Mouse (Mus musculus): ENCODE results near the gene Ireb2. TPM values are rescaled to one million over a fixed set of nuclear protein-coding genes. Genes with fewer than 3 reads are reported as not detected.

The Ireb2 gene
- polyA plus RNA-seq, 2 experiments, result 38.0 to 39.9 TPM

GRCm38 (mm10) chr9:54856121-54856520 is 7.5 kb upstream of the Ireb2 start:
- DNase-seq (ENCODE audit: low spot score) (no peak), ATAC-seq (ENCODE audit: low FRiP score, low read depth) (no peak)
- no peaks in the 10 kb centered on the region for H3K9me3 ChIP-seq (ENCODE audit: control insufficient read depth, low read length)
- TF ChIP-seq POLR2A (IDR thresholded peaks at IDR 0.05; ENCODE audit: borderline replicate concordance, extremely low read depth, insufficient read depth, insufficient read length), result no peak
- no peaks in the 10 kb centered on the region for H3K36me3 ChIP-seq (ENCODE audit: control insufficient read depth, insufficient read depth, low read length)
- no peak overlapping the region for H3K9ac ChIP-seq (ENCODE audit: low read depth, low read length, severe bottlenecking)
- no peak overlapping the region for H3K4me2 ChIP-seq (replicated peaks; ENCODE audit: low read depth, low read length, severe bottlenecking)
- no peak overlapping the region for H3K4me3 ChIP-seq (replicated peaks; ENCODE audit: low read length)
- H3K4me1 ChIP-seq (ENCODE audit: control insufficient read depth, insufficient read depth, low read length), result no peaks in the 10 kb centered on the region
- H3K27me3 ChIP-seq (ENCODE audit: control insufficient read depth, insufficient read depth, low read length), result no peaks in the 10 kb centered on the region
- H3K27ac ChIP-seq (replicated peaks; ENCODE audit: low read depth, low read length), result no peak overlapping the region
- 85% methylated on average over 6 of the region's 6 CpGs for WGBS

- DNase-seq (ENCODE audit: low spot score), result no peak
- Histone ChIP-seq H3K4me2 (replicated peaks; ENCODE audit: low read depth, low read length, severe bottlenecking) (no peak overlapping the region), H3K36me3 (ENCODE audit: control insufficient read depth, insufficient read depth, low read length) (no peaks in the 10 kb centered on the region), H3K4me3 (replicated peaks; ENCODE audit: low read length) (no peak overlapping the region), H3K9me3 (ENCODE audit: control insufficient read depth, low read length) (no peaks in the 10 kb centered on the region), H3K27ac (replicated peaks; ENCODE audit: low read depth, low read length) (no peak overlapping the region), H3K9ac (ENCODE audit: low read depth, low read length, severe bottlenecking) (no peak overlapping the region), H3K27me3 (ENCODE audit: control insufficient read depth, insufficient read depth, low read length) (no peaks in the 10 kb centered on the region), H3K4me1 (ENCODE audit: control insufficient read depth, insufficient read depth, low read length) (no peaks in the 10 kb centered on the region)
- TF ChIP-seq POLR2A (IDR thresholded peaks at IDR 0.05; ENCODE audit: borderline replicate concordance, extremely low read depth, insufficient read depth, insufficient read length), result no peak
- WGBS, result 21% methylated on average over 3 of the region's 3 CpGs
- no peak for ATAC-seq (ENCODE audit: low FRiP score, low read depth)
Measured at GRCm38 (mm10) chr9:54857474-54857873, 6.1 kb upstream of the Ireb2 start.

GRCm38 (mm10) chr9:54860526-54860925 is 3.1 kb upstream of the Ireb2 start:
- DNase-seq (ENCODE audit: low spot score) (no peak), ATAC-seq (ENCODE audit: low FRiP score, low read depth) (no peak)
- Histone ChIP-seq H3K9ac (ENCODE audit: low read depth, low read length, severe bottlenecking) (no peak overlapping the region), H3K36me3 (ENCODE audit: control insufficient read depth, insufficient read depth, low read length) (peaks cover 4% of the 10 kb centered on the region; the same call in 1 of the 2 replicates), H3K4me3 (replicated peaks; ENCODE audit: low read length) (no peak overlapping the region), H3K27ac (replicated peaks; ENCODE audit: low read depth, low read length) (no peak overlapping the region), H3K27me3 (ENCODE audit: control insufficient read depth, insufficient read depth, low read length) (no peaks in the 10 kb centered on the region), H3K4me2 (replicated peaks; ENCODE audit: low read depth, low read length, severe bottlenecking) (no peak overlapping the region), H3K4me1 (ENCODE audit: control insufficient read depth, insufficient read depth, low read length) (peaks cover 8% of the 10 kb centered on the region; the same call in 1 of the 2 replicates), H3K9me3 (ENCODE audit: control insufficient read depth, low read length) (no peaks in the 10 kb centered on the region)
- no peak for TF ChIP-seq POLR2A (IDR thresholded peaks at IDR 0.05; ENCODE audit: borderline replicate concordance, extremely low read depth, insufficient read depth, insufficient read length)
- 81% methylated on average over 7 of the region's 7 CpGs for WGBS

GRCm38 (mm10) chr9:54878759-54879158 is 15.2 kb downstream of the Ireb2 start:
- no peaks in the 10 kb centered on the region for H3K4me1 ChIP-seq (ENCODE audit: control insufficient read depth, insufficient read depth, low read length)
- no peak overlapping the region for H3K4me3 ChIP-seq (replicated peaks; ENCODE audit: low read length)
- no peak for TF ChIP-seq POLR2A (IDR thresholded peaks at IDR 0.05; ENCODE audit: borderline replicate concordance, extremely low read depth, insufficient read depth, insufficient read length)
- no peaks in the 10 kb centered on the region for H3K9me3 ChIP-seq (ENCODE audit: control insufficient read depth, low read length)
- H3K9ac ChIP-seq (ENCODE audit: low read depth, low read length, severe bottlenecking), result no peak overlapping the region
- WGBS, result 100% methylated on average over 1 of the region's 1 CpGs
- DNase-seq (ENCODE audit: low spot score), result no peak
- ATAC-seq (ENCODE audit: low FRiP score, low read depth), result no peak
- H3K27me3 ChIP-seq (ENCODE audit: control insufficient read depth, insufficient read depth, low read length), result no peaks in the 10 kb centered on the region
- H3K4me2 ChIP-seq (replicated peaks; ENCODE audit: low read depth, low read length, severe bottlenecking), result no peak overlapping the region
- no peak overlapping the region for H3K27ac ChIP-seq (replicated peaks; ENCODE audit: low read depth, low read length)
- peaks cover 46% of the 10 kb centered on the region for H3K36me3 ChIP-seq (ENCODE audit: control insufficient read depth, insufficient read depth, low read length)

GRCm38 (mm10) chr9:54892111-54892510 is 28.5 kb downstream of the Ireb2 start:
- no peak for TF ChIP-seq POLR2A (IDR thresholded peaks at IDR 0.05; ENCODE audit: borderline replicate concordance, extremely low read depth, insufficient read depth, insufficient read length)
- Histone ChIP-seq H3K27ac (replicated peaks; ENCODE audit: low read depth, low read length) (no peak overlapping the region), H3K4me3 (replicated peaks; ENCODE audit: low read length) (no peak overlapping the region), H3K27me3 (ENCODE audit: control insufficient read depth, insufficient read depth, low read length) (no peaks in the 10 kb centered on the region), H3K9me3 (ENCODE audit: control insufficient read depth, low read length) (no peaks in the 10 kb centered on the region), H3K4me2 (replicated peaks; ENCODE audit: low read depth, low read length, severe bottlenecking) (no peak overlapping the region), H3K4me1 (ENCODE audit: control insufficient read depth, insufficient read depth, low read length) (no peaks in the 10 kb centered on the region), H3K9ac (ENCODE audit: low read depth, low read length, severe bottlenecking) (no peak overlapping the region), H3K36me3 (ENCODE audit: control insufficient read depth, insufficient read depth, low read length) (peaks cover 75% of the 10 kb centered on the region)
- ATAC-seq (ENCODE audit: low FRiP score, low read depth), result no peak
- 75% methylated on average over 4 of the region's 4 CpGs for WGBS
- no peak for DNase-seq (ENCODE audit: low spot score)

GRCm38 (mm10) chr9:54897097-54897496 is 33.5 kb downstream of the Ireb2 start:
- no peak overlapping the region for H3K4me2 ChIP-seq (replicated peaks; ENCODE audit: low read depth, low read length, severe bottlenecking)
- no peak for TF ChIP-seq POLR2A (IDR thresholded peaks at IDR 0.05; ENCODE audit: borderline replicate concordance, extremely low read depth, insufficient read depth, insufficient read length)
- H3K27ac ChIP-seq (replicated peaks; ENCODE audit: low read depth, low read length), result no peak overlapping the region
- DNase-seq (ENCODE audit: low spot score), result no peak
- no peaks in the 10 kb centered on the region for H3K27me3 ChIP-seq (ENCODE audit: control insufficient read depth, insufficient read depth, low read length)
- H3K9ac ChIP-seq (ENCODE audit: low read depth, low read length, severe bottlenecking), result no peak overlapping the region
- WGBS, result 88% methylated on average over 3 of the region's 3 CpGs
- H3K4me1 ChIP-seq (ENCODE audit: control insufficient read depth, insufficient read depth, low read length), result no peaks in the 10 kb centered on the region
- H3K4me3 ChIP-seq (replicated peaks; ENCODE audit: low read length), result no peak overlapping the region
- no peak for ATAC-seq (ENCODE audit: low FRiP score, low read depth)
- peaks cover 77% of the 10 kb centered on the region for H3K36me3 ChIP-seq (ENCODE audit: control insufficient read depth, insufficient read depth, low read length)
- no peaks in the 10 kb centered on the region for H3K9me3 ChIP-seq (ENCODE audit: control insufficient read depth, low read length)

Data from limb, embryonic 14.5 days (tissue).